23 mouse cellular contexts compared by ENCODE assay signal in the genomic region with DNA sequence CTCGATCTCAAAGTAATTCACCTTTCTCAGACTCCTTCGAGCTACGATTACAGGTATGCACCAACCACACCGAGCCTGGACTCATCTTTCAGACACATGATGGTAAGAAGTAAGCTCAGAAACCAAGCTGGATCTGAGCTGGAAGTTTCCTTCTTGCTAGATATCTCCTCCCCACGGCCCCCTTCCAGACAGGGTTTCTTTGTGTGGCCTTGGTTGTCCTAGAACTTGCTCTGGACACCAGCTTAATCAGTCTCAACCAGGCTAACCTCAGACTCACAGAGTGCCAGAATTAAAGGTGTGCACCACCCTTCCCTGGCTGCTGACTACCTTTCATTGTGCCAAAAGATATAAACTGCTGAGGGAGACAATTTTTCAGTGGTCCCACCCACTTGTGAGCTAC. TPM values are rescaled to one million over a fixed set of nuclear protein-coding genes. Genes with fewer than 3 reads are reported as not detected.
DNase-seq lines count a peak whose midpoint lies in the region; ATAC-seq and TF ChIP-seq lines count a peak whose summit lies in the region.
"Had no signal": no experiment of that assay in that cellular context is flagged by ENCODE, and none has a peak within 500 bp of the region (broad histone marks: within the 10 kb centered on the region; RNA-seq: fewer than 3 reads in every experiment).

No protein-coding gene starts in this region.

- TF ChIP-seq CTCF in heart, adult 2 months (IDR thresholded peaks at IDR 0.05): no peak
- no peak for TF ChIP-seq CTCF in MEL (IDR thresholded peaks at IDR 0.05 in 2 of 3, conservative IDR thresholded peaks at IDR 0.05 in 1 of 3; ENCODE audit: control insufficient read depth in 1 of 3, insufficient read depth in 1 of 3, low read depth in 2 of 3, low read length in 3 of 3, poor library complexity in 1 of 3, severe bottlenecking in 1 of 3)

- no peak overlapping the region for H3K4me3 ChIP-seq in heart, adult 2 months
- no peak overlapping the region for H3K4me3 ChIP-seq in MEL (ENCODE audit: control insufficient read depth in 1 of 2, insufficient read depth in 1 of 2, low read depth in 2 of 2, low read length in 2 of 2)
- H3K4me3 ChIP-seq: embryonic facial prominence, embryonic 10.5 days; embryonic facial prominence, embryonic 12.5 days; forebrain, embryonic 10.5 days; forebrain, embryonic 12.5 days had no signal

- 0 out of 2 replicates have a peak, but pooled peaks have one; percentile 22 for ATAC-seq in megakaryocyte-erythroid progenitor cell, adult 5-6 weeks (replicated peaks; ENCODE audit: low FRiP score, low TSS enrichment, poor library complexity, severe bottlenecking)
- no peak for ATAC-seq in erythroid progenitor cell, adult 5-6 weeks (replicated peaks; ENCODE audit: low FRiP score, poor library complexity, severe bottlenecking)
- ATAC-seq: activated CD4-positive, CD25-positive, alpha-beta regulatory T cell, adult 4 months; forebrain, embryonic 14.5 days; forebrain, embryonic 16.5 days; Patski had no signal

- peaks cover 6% of the 10 kb centered on the region for H3K4me1 ChIP-seq in heart, adult 2 months (ENCODE audit: control insufficient read depth, insufficient read depth, low read length)
- H3K4me1 ChIP-seq in MEL (ENCODE audit: control insufficient read depth in 1 of 2, insufficient read depth in 2 of 2, low read length in 2 of 2): peaks cover 13 to 17% of the 10 kb centered on the region in 2 experiments

- WGBS in heart, adult 2 months: 90% methylated on average over 5 of the region's 5 CpGs

- intact Hi-C loops in heart, adult 2 months (cut with DNase I): no loop called here
- intact Hi-C loops in gastrocnemius, postnatal 36 days (cut with DNase I): loop anchor here (5.0 kb wide), 1 partner anchor 1626 kb away; no protein-coding TSS in a partner anchor

- H3K9me3 ChIP-seq in MEL (replicated peaks; ENCODE audit: insufficient read depth, low read length): no peaks in the 10 kb centered on the region
- H3K9me3 ChIP-seq: embryonic facial prominence, embryonic 10.5 days; embryonic facial prominence, embryonic 12.5 days; forebrain, embryonic 10.5 days; forebrain, embryonic 12.5 days had no signal

- H3K27me3 ChIP-seq in heart, adult 2 months (ENCODE audit: control insufficient read depth, insufficient read depth, low read length): no peaks in the 10 kb centered on the region
- H3K27me3 ChIP-seq in MEL (ENCODE audit: control insufficient read depth in 1 of 2, insufficient read depth in 2 of 2, low read length in 2 of 2): no peaks in the 10 kb centered on the region
- H3K27me3 ChIP-seq: embryonic facial prominence, embryonic 12.5 days; forebrain, embryonic 12.5 days; Patski had no signal

- H3K36me3 ChIP-seq in heart, adult 2 months (ENCODE audit: control insufficient read depth, insufficient read depth, low read length): peaks cover 9% of the 10 kb centered on the region
- peaks cover 0 to 21% of the 10 kb centered on the region in 2 experiments; a peak in 2 of 4 replicates for H3K36me3 ChIP-seq in MEL (ENCODE audit: control insufficient read depth in 1 of 2, insufficient read depth in 2 of 2, low read length in 2 of 2)
- H3K36me3 ChIP-seq: embryonic facial prominence, embryonic 12.5 days; forebrain, embryonic 12.5 days had no signal

- no peak for TF ChIP-seq POLR2A in heart, adult 2 months (IDR thresholded peaks at IDR 0.05; ENCODE audit: insufficient read depth, low read depth, low read length)
- no peak for TF ChIP-seq POLR2A in MEL (IDR thresholded peaks at IDR 0.05; ENCODE audit: control insufficient read depth in 1 of 2, insufficient read depth in 1 of 2, low read depth in 1 of 2, low read length in 2 of 2, poor library complexity in 1 of 2)

- TF ChIP-seq EP300 in heart, adult 2 months (IDR thresholded peaks at IDR 0.05; ENCODE audit: insufficient read depth, low read depth, low read length): no peak
- TF ChIP-seq EP300 in MEL (IDR thresholded peaks at IDR 0.05; ENCODE audit: low read depth in 1 of 2, low read length in 2 of 2): no peak

- peak; percentile 28 for DNase-seq in cerebellum, adult 9-10 months
- no peak for DNase-seq in cerebellum, postnatal 36 days
- DNase-seq in heart, adult 11 months: peak; percentile 76
- DNase-seq in heart, adult 2 months: no peak
- DNase-seq in MEL (ENCODE audit: low read depth, low spot score): peak; percentile 56
- no peak for DNase-seq in gastrocnemius, postnatal 36 days
- DNase-seq: adrenal gland, adult 8-10 months; adrenal gland, postnatal 14 days; adrenal gland, postnatal 36 days; cerebellum, adult 11 months; cerebellum, adult 2 months; cerebellum, postnatal 10 days; cerebellum, postnatal 25 days had no signal

- no peak overlapping the region for H3K27ac ChIP-seq in heart, adult 2 months
- no peak overlapping the region for H3K27ac ChIP-seq in MEL (ENCODE audit: control insufficient read depth, low read depth, low read length)
- H3K27ac ChIP-seq: embryonic facial prominence, embryonic 10.5 days; embryonic facial prominence, embryonic 12.5 days; forebrain, embryonic 10.5 days; forebrain, embryonic 12.5 days had no signal

- TF ChIP-seq RAD21 in MEL (IDR thresholded peaks at IDR 0.05; ENCODE audit: low read depth, low read length): no peak

- H3K9ac ChIP-seq in heart, adult 2 months (ENCODE audit: low read depth, low read length): no peak overlapping the region
- no peak overlapping the region for H3K9ac ChIP-seq in MEL (ENCODE audit: control insufficient read depth, low read depth, low read length, poor library complexity, severe bottlenecking)
- H3K9ac ChIP-seq: embryonic facial prominence, embryonic 12.5 days; forebrain, embryonic 12.5 days had no signal

- 0 out of 2 replicates have a peak, but pooled peaks cover 2% of the 10 kb centered on the region for H3K79me2 ChIP-seq in heart, adult 2 months (replicated peaks; ENCODE audit: control insufficient read depth, insufficient read depth, low read length)
- H3K79me2 ChIP-seq in MEL (ENCODE audit: control insufficient read depth, insufficient read depth, low read length, poor library complexity): peaks cover 16% of the 10 kb centered on the region

TF ChIP-seq in MEL, 35 proteins besides CTCF, POLR2A, EP300 and RAD21:
- TF ChIP-seq MAFK (IDR thresholded peaks at IDR 0.05; ENCODE audit: borderline replicate concordance, low read depth, low read length): peak; percentile 32; the same call in 1 of the 2 replicates
- peak; percentile 23; the same call in 1 of the 2 replicates for TF ChIP-seq TAL1 (IDR thresholded peaks at IDR 0.05; ENCODE audit: low read length)
- 0 out of 2 replicates have a peak, but pooled peaks have one; percentile 10 for TF ChIP-seq ETS1 (IDR thresholded peaks at IDR 0.05; ENCODE audit: low read depth, low read length)
- no peak for TF ChIP-seq USF1 (IDR thresholded peaks at IDR 0.05; ENCODE audit: low read depth, low read length)

RNA-seq across cellular contexts. Expression of gene Sptssa, which starts 1.6 kb away (rescaled TPM):
- total RNA-seq in heart, adult 2 months (2021): 10 to 100 TPM; 28.4 to 33.3 TPM
- 37.6 and 53.7 TPM in 2 replicates for polyA plus RNA-seq in heart, adult 2 months (2012; rRNA removed)
- total RNA-seq in MEL (2012; rRNA removed): 58.1 and 88.4 TPM in 2 replicates
- 100 to 1,000 TPM in 1 of 2 experiments, not detected in 1; 166 TPM for polyA plus RNA-seq in MEL (2012; ENCODE audit: insufficient read depth in 1 of 2, insufficient read length in 2 of 2, low read depth in 1 of 2, low replicate concordance in 2 of 2, missing spikeins in 1 of 2)
- 99.0 and 120 TPM in 2 replicates for total RNA-seq in megakaryocyte-erythroid progenitor cell, adult 5-6 weeks (2014; fragmentation: Nextera tagmentation)
- 133 and 170 TPM in 2 replicates for total RNA-seq in megakaryocyte-erythroid progenitor cell, adult 5-6 weeks (2017)
- 10 to 100 TPM; 14.8 to 16.9 TPM for total RNA-seq in gastrocnemius, postnatal 36 days (2021)
- total RNA-seq in erythroid progenitor cell, adult 5-6 weeks (2015; ENCODE audit: low replicate concordance): 42.3 and 45.8 TPM in 2 replicates
- 12.9 and 34.0 TPM in 2 replicates for total RNA-seq in erythroid progenitor cell, adult 5-6 weeks (2017; ENCODE audit: low replicate concordance)

RNA-seq across cellular contexts. Expression of gene Eapp, which starts 37.7 kb away (rescaled TPM):
- 10 to 100 TPM; 27.4 to 27.9 TPM for total RNA-seq in heart, adult 2 months (2021)
- polyA plus RNA-seq in heart, adult 2 months (2012; rRNA removed): 7.9 and 10.7 TPM in 2 replicates
- total RNA-seq in MEL (2012; rRNA removed): 45.6 and 50.4 TPM in 2 replicates
- polyA plus RNA-seq in MEL (2012; ENCODE audit: insufficient read depth in 1 of 2, insufficient read length in 2 of 2, low read depth in 1 of 2, low replicate concordance in 2 of 2, missing spikeins in 1 of 2): 10 to 100 TPM in 1 of 2 experiments, not detected in 1; 50.7 TPM
- total RNA-seq in megakaryocyte-erythroid progenitor cell, adult 5-6 weeks (2014; fragmentation: Nextera tagmentation): 34.3 and 65.4 TPM in 2 replicates
- 71.3 and 79.8 TPM in 2 replicates for total RNA-seq in megakaryocyte-erythroid progenitor cell, adult 5-6 weeks (2017)
- 10 to 100 TPM; 16.7 to 20.3 TPM for total RNA-seq in gastrocnemius, postnatal 36 days (2021)
- 46.1 and 46.9 TPM in 2 replicates for total RNA-seq in erythroid progenitor cell, adult 5-6 weeks (2015; ENCODE audit: low replicate concordance)
- 24.0 and 48.3 TPM in 2 replicates for total RNA-seq in erythroid progenitor cell, adult 5-6 weeks (2017; ENCODE audit: low replicate concordance)

Comparison
In these comparisons a context has a peak if more than half of its experiments do, and no peak if none do; other contexts are left out.
1. DNase-seq: peak in cerebellum, adult 9-10 months (single experiment), heart, adult 11 months (single experiment) and MEL (single experiment); none in cerebellum, postnatal 36 days (0 of 2), heart, adult 2 months (0 of 2) and gastrocnemius, postnatal 36 days (0 of 2).